Mouse (Mus musculus) kidney, postnatal 10 days (tissue): ENCODE results near the gene Polg2.

ENCODE experiments used
- DNase-seq: peaks from one replicate; pipeline ENCODE4 v3.0.0; 2021; ENCODE audit warnings: mixed read lengths

The Polg2 gene

DNA sequence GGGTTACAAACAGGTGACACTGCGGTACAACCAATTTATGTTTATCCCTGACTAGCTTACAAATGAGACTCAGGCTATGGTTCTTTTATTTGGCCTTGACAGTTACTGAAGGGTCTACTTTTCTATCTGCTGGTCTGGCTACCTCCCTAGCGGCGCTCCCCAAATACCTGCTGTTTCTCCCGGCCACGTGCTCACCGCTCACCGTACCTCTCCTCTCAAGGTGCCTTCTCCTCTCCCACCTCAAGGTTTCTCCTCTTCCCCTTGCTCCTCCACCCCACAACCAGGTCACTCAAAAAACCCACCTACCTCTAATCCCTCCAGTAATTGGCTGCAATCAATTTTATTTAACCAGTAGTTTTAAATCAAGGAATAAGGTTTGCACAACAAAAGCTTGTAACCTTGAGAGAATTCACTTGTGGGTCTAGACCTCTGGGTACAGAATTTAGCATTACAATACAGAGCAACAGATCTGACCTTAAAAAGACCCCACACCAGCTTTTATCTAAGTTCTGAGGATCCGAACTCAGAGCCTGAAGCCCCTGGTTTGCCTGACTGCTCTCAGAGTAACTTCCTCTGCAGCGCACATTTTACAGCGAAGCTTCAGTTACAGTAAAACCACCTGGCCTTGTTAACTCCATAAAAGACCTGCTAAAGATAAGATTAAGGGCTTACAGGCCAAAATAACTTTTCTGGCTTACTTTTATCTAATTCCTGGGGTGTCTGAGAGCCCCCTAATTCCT, 55.0 kb downstream of the Polg2 start:
- no peak for DNase-seq

DNA sequence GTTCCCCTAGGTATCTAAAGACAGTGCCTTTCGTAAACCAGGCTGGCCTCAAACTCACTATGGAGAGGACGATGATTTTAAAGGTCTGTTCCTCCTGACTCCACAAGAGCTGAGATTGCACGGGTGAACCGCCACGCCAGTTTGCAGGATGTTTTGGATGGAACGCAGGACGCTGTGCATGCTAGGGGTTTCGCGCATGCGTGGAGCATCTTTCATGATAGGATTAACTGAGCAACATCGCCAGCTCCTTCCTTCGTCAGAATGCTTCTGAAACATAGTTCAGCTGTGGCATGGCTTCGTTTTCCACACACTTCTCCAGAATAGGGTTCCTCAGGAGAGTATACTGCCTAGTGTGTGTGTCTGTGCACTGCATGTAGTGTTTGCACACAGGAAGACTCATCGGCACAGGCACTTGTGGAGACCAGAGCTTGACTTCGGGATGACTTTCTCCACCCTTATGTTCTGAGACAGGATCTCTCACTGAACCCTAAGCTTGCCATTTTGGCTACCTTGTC, 55.7 kb downstream of the Polg2 start:
- DNase-seq = no peak

DNA sequence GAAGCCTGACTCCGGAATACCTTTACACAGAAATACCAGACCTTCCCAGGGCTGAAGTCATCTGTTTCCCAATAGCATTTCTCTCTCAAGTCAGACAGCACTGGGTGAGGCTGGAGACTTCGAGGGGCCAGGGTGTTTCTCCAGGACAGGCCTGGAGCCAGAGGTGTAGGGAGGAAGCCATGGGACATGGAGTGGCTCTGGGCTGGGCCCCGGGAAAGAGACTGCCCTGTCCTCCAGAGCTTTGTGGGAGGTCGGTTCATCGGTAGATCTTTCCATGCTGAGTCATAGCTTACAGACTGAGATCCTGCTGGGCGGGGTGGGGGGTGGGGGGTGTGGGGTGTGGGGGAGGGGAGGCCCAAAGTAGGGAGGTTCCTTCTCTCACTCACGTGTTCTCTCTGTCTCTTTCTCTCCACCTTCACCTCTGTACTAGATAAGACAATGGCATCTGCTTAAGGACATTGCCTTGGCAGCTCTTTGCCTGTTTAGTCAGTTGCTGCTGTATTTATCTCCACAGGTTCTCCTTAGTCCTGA, 56.4 kb downstream of the Polg2 start:
- DNase-seq = peak; percentile 28

DNA sequence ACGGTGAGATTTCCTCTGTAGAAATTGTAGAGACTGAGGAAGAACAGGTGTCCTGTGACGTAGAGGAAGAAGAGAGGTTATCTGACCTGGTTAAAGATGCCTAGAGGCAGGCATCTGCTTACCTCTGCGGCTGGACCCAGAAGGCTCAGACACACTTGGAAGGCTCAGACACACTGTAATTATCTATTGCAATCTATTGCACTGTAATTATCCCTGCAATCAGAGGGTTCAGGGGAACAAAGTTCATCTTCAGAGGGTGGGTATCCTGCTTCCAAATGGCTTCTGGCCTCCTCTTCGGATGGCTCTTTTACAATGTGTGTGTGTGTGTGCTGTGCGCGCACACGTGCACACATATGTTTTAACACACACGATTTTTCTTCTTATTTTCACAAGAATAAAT, 59.0 kb downstream of the Polg2 start:
- DNase-seq = no peak
